Mouse (Mus musculus): ENCODE results near the gene Nfib. TPM values are rescaled to one million over a fixed set of nuclear protein-coding genes. Genes with fewer than 3 reads are reported as not detected.

Gene Nfib
- polyA plus RNA-seq, 1 experiment = 7.7 TPM

- H3ac ChIP-seq (ENCODE audit: control insufficient read depth, insufficient read length) = no peak overlapping the region
- no peaks in the 10 kb centered on the region for H3K27me3 ChIP-seq (ENCODE audit: control insufficient read depth, insufficient read depth, insufficient read length)
- peaks cover 38% of the 10 kb centered on the region for H3K36me3 ChIP-seq (ENCODE audit: control insufficient read depth, insufficient read depth)
- H3K4me2 ChIP-seq (ENCODE audit: low read depth) = no peak overlapping the region
- no peaks in the 10 kb centered on the region for H3K79me2 ChIP-seq (ENCODE audit: control insufficient read depth, insufficient read depth)
- H3K4me3 ChIP-seq = no peak overlapping the region
- TF ChIP-seq POLR2AphosphoS2 (IDR thresholded peaks at IDR 0.05; ENCODE audit: insufficient read length, low read depth) (no peak), E2F4 (IDR thresholded peaks at IDR 0.05; ENCODE audit: insufficient read depth) (no peak), MYOG (IDR thresholded peaks at IDR 0.05; ENCODE audit: control insufficient read depth in 1 of 3, insufficient read depth in 1 of 3, insufficient read length in 2 of 3, low read depth in 2 of 3) (no peak), REST (IDR thresholded peaks at IDR 0.05; ENCODE audit: insufficient read depth, insufficient read length) (no peak), TCF12 (IDR thresholded peaks at IDR 0.05; ENCODE audit: insufficient read depth, poor library complexity, severe bottlenecking) (no peak), CEBPB (IDR thresholded peaks at IDR 0.05; ENCODE audit: insufficient read depth, poor library complexity, severe bottlenecking) (no peak), MYOD1 (IDR thresholded peaks at IDR 0.05; ENCODE audit: control insufficient read depth in 1 of 3, insufficient read length in 2 of 3, low read depth in 2 of 3) (no peak), MAX (IDR thresholded peaks at IDR 0.05; ENCODE audit: low read depth) (no peak), USF1 (IDR thresholded peaks at IDR 0.05; ENCODE audit: low read depth) (no peak)
Measured at GRCm38 (mm10) chr4:82316168-82316567, 389.4 kb downstream of the Nfib start.

- no peaks in the 10 kb centered on the region for H3K79me2 ChIP-seq (ENCODE audit: control insufficient read depth, insufficient read depth)
- no peak overlapping the region for H3K4me3 ChIP-seq
- TF ChIP-seq POLR2AphosphoS2 (IDR thresholded peaks at IDR 0.05; ENCODE audit: insufficient read length, low read depth) (no peak), REST (IDR thresholded peaks at IDR 0.05; ENCODE audit: insufficient read depth, insufficient read length) (no peak), TCF12 (IDR thresholded peaks at IDR 0.05; ENCODE audit: insufficient read depth, poor library complexity, severe bottlenecking) (no peak), USF1 (IDR thresholded peaks at IDR 0.05; ENCODE audit: low read depth) (no peak), MYOG (IDR thresholded peaks at IDR 0.05; ENCODE audit: control insufficient read depth in 1 of 3, insufficient read depth in 1 of 3, insufficient read length in 2 of 3, low read depth in 2 of 3) (no peak), MAX (IDR thresholded peaks at IDR 0.05; ENCODE audit: low read depth) (no peak), POLR2A (IDR thresholded peaks at IDR 0.05; ENCODE audit: insufficient read length, low read depth) (no peak), E2F4 (IDR thresholded peaks at IDR 0.05; ENCODE audit: insufficient read depth) (no peak), SRF (IDR thresholded peaks at IDR 0.05; ENCODE audit: control insufficient read depth, insufficient read length, low read depth) (no peak), MYOD1 (IDR thresholded peaks at IDR 0.05; ENCODE audit: control insufficient read depth in 1 of 3, insufficient read length in 2 of 3, low read depth in 2 of 3) (no peak), CEBPB (IDR thresholded peaks at IDR 0.05; ENCODE audit: insufficient read depth, poor library complexity, severe bottlenecking) (no peak), TCF3 (IDR thresholded peaks at IDR 0.05; ENCODE audit: insufficient read length, low read depth) (no peak)
- peaks cover 38% of the 10 kb centered on the region for H3K36me3 ChIP-seq (ENCODE audit: control insufficient read depth, insufficient read depth)
- no peak overlapping the region for H3ac ChIP-seq (ENCODE audit: control insufficient read depth, insufficient read length)
- H3K4me2 ChIP-seq (ENCODE audit: low read depth) = no peak overlapping the region
- H3K27me3 ChIP-seq (ENCODE audit: control insufficient read depth, insufficient read depth, insufficient read length) = no peaks in the 10 kb centered on the region
Measured at GRCm38 (mm10) chr4:82315710-82316109, 389.8 kb downstream of the Nfib start.

GRCm38 (mm10) chr4:82310924-82311734 lies 394.4 kb downstream of the Nfib start:
- H3ac ChIP-seq (ENCODE audit: control insufficient read depth, insufficient read length) = no peak overlapping the region
- TF ChIP-seq MAX (IDR thresholded peaks at IDR 0.05; ENCODE audit: low read depth) = no peak
- TF ChIP-seq E2F4 (IDR thresholded peaks at IDR 0.05; ENCODE audit: insufficient read depth) = no peak
- TF ChIP-seq REST (IDR thresholded peaks at IDR 0.05; ENCODE audit: insufficient read depth, insufficient read length) = no peak
- no peak for TF ChIP-seq MYOD1 (IDR thresholded peaks at IDR 0.05; ENCODE audit: control insufficient read depth in 1 of 3, insufficient read length in 2 of 3, low read depth in 2 of 3)
- no peak for TF ChIP-seq MYOG (IDR thresholded peaks at IDR 0.05; ENCODE audit: control insufficient read depth in 1 of 3, insufficient read depth in 1 of 3, insufficient read length in 2 of 3, low read depth in 2 of 3)
- TF ChIP-seq CEBPB (IDR thresholded peaks at IDR 0.05; ENCODE audit: insufficient read depth, poor library complexity, severe bottlenecking) = no peak
- no peak overlapping the region for H3K4me2 ChIP-seq (ENCODE audit: low read depth)
- no peak overlapping the region for H3K4me3 ChIP-seq
- peaks cover 10% of the 10 kb centered on the region for H3K36me3 ChIP-seq (ENCODE audit: control insufficient read depth, insufficient read depth)
- H3K27me3 ChIP-seq (ENCODE audit: control insufficient read depth, insufficient read depth, insufficient read length) = no peaks in the 10 kb centered on the region
- no peaks in the 10 kb centered on the region for H3K79me2 ChIP-seq (ENCODE audit: control insufficient read depth, insufficient read depth)

GRCm38 (mm10) chr4:82306045-82306444 lies 399.5 kb downstream of the Nfib start:
- TF ChIP-seq POLR2AphosphoS2 (IDR thresholded peaks at IDR 0.05; ENCODE audit: insufficient read length, low read depth) = no peak
- no peak for TF ChIP-seq MAX (IDR thresholded peaks at IDR 0.05; ENCODE audit: low read depth)
- no peak for TF ChIP-seq TCF12 (IDR thresholded peaks at IDR 0.05; ENCODE audit: insufficient read depth, poor library complexity, severe bottlenecking)
- TF ChIP-seq CEBPB (IDR thresholded peaks at IDR 0.05; ENCODE audit: insufficient read depth, poor library complexity, severe bottlenecking) = no peak
- TF ChIP-seq POLR2A (IDR thresholded peaks at IDR 0.05; ENCODE audit: insufficient read length, low read depth) = no peak
- TF ChIP-seq MYOD1 (IDR thresholded peaks at IDR 0.05; ENCODE audit: control insufficient read depth in 1 of 3, insufficient read length in 2 of 3, low read depth in 2 of 3) = no peak
- TF ChIP-seq USF1 (IDR thresholded peaks at IDR 0.05; ENCODE audit: low read depth) = no peak
- no peak for TF ChIP-seq REST (IDR thresholded peaks at IDR 0.05; ENCODE audit: insufficient read depth, insufficient read length)
- no peak for TF ChIP-seq E2F4 (IDR thresholded peaks at IDR 0.05; ENCODE audit: insufficient read depth)
- no peak for TF ChIP-seq TCF3 (IDR thresholded peaks at IDR 0.05; ENCODE audit: insufficient read length, low read depth)
- no peak for TF ChIP-seq MYOG (IDR thresholded peaks at IDR 0.05; ENCODE audit: control insufficient read depth in 1 of 3, insufficient read depth in 1 of 3, insufficient read length in 2 of 3, low read depth in 2 of 3)
- no peak for TF ChIP-seq SRF (IDR thresholded peaks at IDR 0.05; ENCODE audit: control insufficient read depth, insufficient read length, low read depth)
- H3K36me3 ChIP-seq (ENCODE audit: control insufficient read depth, insufficient read depth) = peaks cover 5% of the 10 kb centered on the region
- H3ac ChIP-seq (ENCODE audit: control insufficient read depth, insufficient read length) = no peak overlapping the region
- H3K4me2 ChIP-seq (ENCODE audit: low read depth) = no peak overlapping the region
- no peak overlapping the region for H3K4me3 ChIP-seq
- H3K27me3 ChIP-seq (ENCODE audit: control insufficient read depth, insufficient read depth, insufficient read length) = no peaks in the 10 kb centered on the region
- no peaks in the 10 kb centered on the region for H3K79me2 ChIP-seq (ENCODE audit: control insufficient read depth, insufficient read depth)

Data from myocyte (in vitro differentiated cells).